Mouse (Mus musculus) thymus, postnatal 25 days (tissue): Measurements from ENCODE around the gene Nup62.
A peak's percentile ranks its signal among the peaks of the same experiment; 100 is the strongest.
"Not testable (repeated sequence)": the region's sequence is repeated elsewhere in the genome, so short reads cannot be mapped to it uniquely, and the experiment has no call there.

Experiments
- DNase-seq: peaks from one replicate; pipeline ENCODE4 v3.0.0; 2022

Gene Nup62

GRCm38 (mm10) chr7:44866276-44867009, 50.6 kb downstream of the Nup62 start:
- DNase-seq, result no peak

GRCm38 (mm10) chr7:44867010-44867702, 51.3 kb downstream of the Nup62 start:
- no peak for DNase-seq

- DNase-seq, result no peak
Observed at GRCm38 (mm10) chr7:44867802-44868201, 51.9 kb downstream of the Nup62 start.

- no peak for DNase-seq
Observed at GRCm38 (mm10) chr7:44868465-44868864, 52.6 kb downstream of the Nup62 start.

GRCm38 (mm10) chr7:44868919-44869696, 53.2 kb downstream of the Nup62 start:
- DNase-seq, result peak; percentile 64

GRCm38 (mm10) chr7:44869697-44870528, 54.0 kb downstream of the Nup62 start, which contains the start of gene Ptov1:
Gene Ptov1 (minus strand): TSS chr7:44869788.
- peak; percentile 86 for DNase-seq

- no peak for DNase-seq
Observed at GRCm38 (mm10) chr7:44870614-44871013, 54.7 kb downstream of the Nup62 start.

- DNase-seq, result no peak
Observed at GRCm38 (mm10) chr7:44871181-44871580, 55.3 kb downstream of the Nup62 start.

GRCm38 (mm10) chr7:44871774-44872173, 55.9 kb downstream of the Nup62 start:
- DNase-seq, result not testable (repeated sequence)

- no peak for DNase-seq
Observed at GRCm38 (mm10) chr7:44877833-44878232, 61.9 kb downstream of the Nup62 start.
